Mouse (Mus musculus): ENCODE measurements around the gene Ube2l3. TPM values are rescaled to one million over a fixed set of nuclear protein-coding genes. Genes with fewer than 3 reads are reported as not detected.
A peak's percentile ranks its signal among the peaks of the same experiment; 100 is the strongest.

The Ube2l3 gene
- total and polyA plus RNA-seq, 3 experiments = 137 to 2,006 (median 297) TPM

DNA sequence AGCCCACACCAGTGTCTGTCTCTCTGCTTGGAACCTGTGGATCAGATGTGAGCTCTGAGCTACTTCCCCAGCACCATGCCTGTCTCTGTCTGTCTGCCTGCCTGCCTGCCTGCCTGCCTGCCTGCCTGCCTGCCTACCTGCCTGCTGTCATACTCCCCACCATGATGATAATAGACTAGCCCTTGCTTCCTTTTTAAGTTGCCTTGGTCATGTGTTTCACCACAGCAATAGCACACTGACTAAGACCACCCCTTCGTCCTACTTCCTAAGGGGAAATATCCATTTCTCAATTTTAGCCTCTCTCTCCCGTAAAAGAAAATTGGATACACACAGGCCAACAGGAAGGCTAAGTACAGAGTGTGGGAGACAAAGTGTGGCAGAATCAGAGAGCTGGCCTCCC is 20.3 kb downstream of the Ube2l3 start:
- Histone ChIP-seq H3K79me2 (ENCODE audit: control insufficient read depth, insufficient read depth, low read length, poor library complexity) (peaks cover 59% of the 10 kb centered on the region), H3K36me3 (ENCODE audit: control insufficient read depth in 1 of 2, insufficient read depth in 2 of 2, low read length in 2 of 2) (peaks cover 20 to 51% of the 10 kb centered on the region in 2 experiments), H3K9me3 (replicated peaks; ENCODE audit: insufficient read depth, low read length) (no peaks in the 10 kb centered on the region), H3K4me1 (ENCODE audit: control insufficient read depth in 1 of 2, insufficient read depth in 2 of 2, low read length in 2 of 2) (peaks cover 18 to 23% of the 10 kb centered on the region in 2 experiments), H3K27ac (ENCODE audit: control insufficient read depth, low read depth, low read length) (peak overlapping the region; percentile 43), H3K9ac (ENCODE audit: control insufficient read depth, low read depth, low read length, poor library complexity, severe bottlenecking) (no peak overlapping the region), H3K27me3 (ENCODE audit: control insufficient read depth in 1 of 2, insufficient read depth in 2 of 2, low read length in 2 of 2) (no peaks in the 10 kb centered on the region), H3K4me3 (ENCODE audit: control insufficient read depth in 1 of 2, insufficient read depth in 1 of 2, low read depth in 2 of 2, low read length in 2 of 2) (no peak overlapping the region)
- 0 out of 2 replicates have a peak, but pooled peaks have one; percentile 26 for TF ChIP-seq ZKSCAN1 (IDR thresholded peaks at IDR 0.05; ENCODE audit: low read depth, low read length)
- TF ChIP-seq MAFK (IDR thresholded peaks at IDR 0.05; ENCODE audit: borderline replicate concordance, low read depth, low read length) = no peak
- peak; percentile 42 for DNase-seq (ENCODE audit: low read depth, low spot score)

DNA sequence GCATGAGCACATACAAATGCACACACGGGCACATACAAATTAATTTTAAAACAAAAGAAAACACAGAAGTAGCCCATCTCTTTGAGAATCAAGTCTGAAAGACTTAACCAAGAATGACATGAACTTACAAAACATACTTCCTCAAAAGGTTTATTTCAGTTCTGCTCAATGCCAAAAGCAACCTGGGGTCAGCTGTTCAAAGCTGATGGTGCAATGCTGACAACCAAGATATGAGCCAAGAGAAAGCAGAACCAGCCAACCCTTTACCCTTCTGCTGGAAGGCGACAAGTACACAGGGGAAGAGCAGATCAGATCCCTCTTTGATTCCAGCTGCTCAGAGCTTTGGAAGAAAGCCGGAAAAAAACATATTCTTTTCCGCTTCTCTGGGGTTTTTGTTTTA is 21.1 kb downstream of the Ube2l3 start:
- H3K9me3 ChIP-seq (replicated peaks; ENCODE audit: insufficient read depth, low read length) = no peaks in the 10 kb centered on the region
- no peak for TF ChIP-seq UBTF (IDR thresholded peaks at IDR 0.05; ENCODE audit: borderline replicate concordance, insufficient read depth, low read depth, low read length)
- TF ChIP-seq CHD1 (IDR thresholded peaks at IDR 0.05; ENCODE audit: low read depth, low read length) = 0 out of 2 replicates have a peak, but pooled peaks have one; percentile 66
- TF ChIP-seq CTCF (IDR thresholded peaks at IDR 0.05 in 2 of 3, conservative IDR thresholded peaks at IDR 0.05 in 1 of 3; ENCODE audit: control insufficient read depth in 1 of 3, insufficient read depth in 1 of 3, low read depth in 2 of 3, low read length in 3 of 3, poor library complexity in 1 of 3, severe bottlenecking in 1 of 3) = no peak
- no peak for TF ChIP-seq JUND (IDR thresholded peaks at IDR 0.05; ENCODE audit: low read depth, low read length)
- no peak for TF ChIP-seq MAZ (IDR thresholded peaks at IDR 0.05; ENCODE audit: low read depth, low read length)
- peak; percentile 87 for TF ChIP-seq MXI1 (IDR thresholded peaks at IDR 0.05; ENCODE audit: low read depth, low read length)
- TF ChIP-seq MAFK (IDR thresholded peaks at IDR 0.05; ENCODE audit: borderline replicate concordance, low read depth, low read length) = peak; percentile 41; the same call in 1 of the 2 replicates
- no peak; the same call in 1 of the 2 replicates for TF ChIP-seq MAX (IDR thresholded peaks at IDR 0.05; ENCODE audit: low read length)
- TF ChIP-seq GABPA (IDR thresholded peaks at IDR 0.05; ENCODE audit: low read depth, low read length) = no peak
- peak; percentile 87 for TF ChIP-seq RCOR1 (IDR thresholded peaks at IDR 0.05; ENCODE audit: low read depth, low read length)
- TF ChIP-seq TCF12 (IDR thresholded peaks at IDR 0.05; ENCODE audit: low read depth, low read length) = peak; percentile 86
- no peak for TF ChIP-seq USF2 (IDR thresholded peaks at IDR 0.05; ENCODE audit: borderline replicate concordance in 1 of 2, insufficient read depth in 1 of 2, low read depth in 1 of 2, low read length in 2 of 2)
- TF ChIP-seq EP300 (IDR thresholded peaks at IDR 0.05; ENCODE audit: low read depth in 1 of 2, low read length in 2 of 2) = peak; percentile 87 to 92
- peak; percentile 99 for TF ChIP-seq SIN3A (IDR thresholded peaks at IDR 0.05; ENCODE audit: low read length)
- peak; percentile 49; the same call in 1 of the 2 replicates for TF ChIP-seq MYC (IDR thresholded peaks at IDR 0.05; ENCODE audit: low read depth, low read length)
- peak; percentile 40 for TF ChIP-seq ELF1 (IDR thresholded peaks at IDR 0.05; ENCODE audit: low read depth, low read length)
- peak; percentile 61 for TF ChIP-seq HCFC1 (IDR thresholded peaks at IDR 0.05; ENCODE audit: low read depth, low read length)
- peak; percentile 89 for TF ChIP-seq GATA1 (IDR thresholded peaks at IDR 0.05; ENCODE audit: low read depth, low read length)
- TF ChIP-seq TAL1 (IDR thresholded peaks at IDR 0.05; ENCODE audit: low read length) = peak; percentile 85
- TF ChIP-seq USF1 (IDR thresholded peaks at IDR 0.05; ENCODE audit: low read depth, low read length) = peak; percentile 75
- TF ChIP-seq NRF1 (IDR thresholded peaks at IDR 0.05; ENCODE audit: insufficient read depth, low read depth, low read length, poor library complexity, severe bottlenecking) = no peak
- no peak for TF ChIP-seq POLR2AphosphoS2 (IDR thresholded peaks at IDR 0.05; ENCODE audit: low read length)
- TF ChIP-seq MYB (IDR thresholded peaks at IDR 0.05; ENCODE audit: low read depth, low read length) = no peak
- peak; percentile 100 for TF ChIP-seq ETS1 (IDR thresholded peaks at IDR 0.05; ENCODE audit: low read depth, low read length)
- TF ChIP-seq MEF2A (IDR thresholded peaks at IDR 0.05; ENCODE audit: extremely low read depth, insufficient replicate concordance, low read depth, low read length, poor library complexity, severe bottlenecking) = no peak
- TF ChIP-seq TBP (IDR thresholded peaks at IDR 0.05; ENCODE audit: low read depth, low read length) = peak; percentile 91
- TF ChIP-seq ZNF384 (IDR thresholded peaks at IDR 0.05; ENCODE audit: low read depth, low read length) = 0 out of 2 replicates have a peak, but pooled peaks have one; percentile 17
- H3K4me3 ChIP-seq (ENCODE audit: control insufficient read depth in 1 of 2, insufficient read depth in 1 of 2, low read depth in 2 of 2, low read length in 2 of 2) = peak overlapping the region in 1 of 2 experiments; percentile 17; a peak in 1 of 4 replicates
- no peak overlapping the region for H3K9ac ChIP-seq (ENCODE audit: control insufficient read depth, low read depth, low read length, poor library complexity, severe bottlenecking)
- H3K79me2 ChIP-seq (ENCODE audit: control insufficient read depth, insufficient read depth, low read length, poor library complexity) = peaks cover 59% of the 10 kb centered on the region
- peak overlapping the region; percentile 63 for H3K27ac ChIP-seq (ENCODE audit: control insufficient read depth, low read depth, low read length)
- DNase-seq (ENCODE audit: low read depth, low spot score) = peak; percentile 96
- peaks cover 18 to 23% of the 10 kb centered on the region in 2 experiments for H3K4me1 ChIP-seq (ENCODE audit: control insufficient read depth in 1 of 2, insufficient read depth in 2 of 2, low read length in 2 of 2)
- peaks cover 17 to 51% of the 10 kb centered on the region in 2 experiments for H3K36me3 ChIP-seq (ENCODE audit: control insufficient read depth in 1 of 2, insufficient read depth in 2 of 2, low read length in 2 of 2)
- H3K27me3 ChIP-seq (ENCODE audit: control insufficient read depth in 1 of 2, insufficient read depth in 2 of 2, low read length in 2 of 2) = no peaks in the 10 kb centered on the region
